Mouse (Mus musculus) heart, adult 2 months (tissue): ENCODE data around the gene Foxa1. TPM values are rescaled to one million over a fixed set of nuclear protein-coding genes. Genes with fewer than 3 reads are reported as not detected.

Experiments
- DNase-seq, 2 experiments: peaks; one replicate each; pipeline ENCODE4 v3.0.0; 2021
- H3K27ac ChIP-seq: fragments of 200-600 bp; 2 replicates; pipeline ENCODE4 v1.8.1; 2022
- H3K27me3 ChIP-seq: fragments of 200-500 bp; 2 replicates; pipeline ENCODE4 v1.6.1; 2012; ENCODE audit warnings: mild to moderate bottlenecking, low read length, inconsistent platforms, mixed read lengths; ENCODE audit not compliant: control insufficient read depth, insufficient read depth
- H3K36me3 ChIP-seq: fragments of 200-500 bp; 2 replicates; pipeline ENCODE4 v1.6.1; 2012; ENCODE audit warnings: low read length, inconsistent platforms; ENCODE audit not compliant: control insufficient read depth, insufficient read depth
- H3K4me1 ChIP-seq: fragments of 200-500 bp; 2 replicates; pipeline ENCODE4 v1.6.1; 2011; ENCODE audit warnings: low read length; ENCODE audit not compliant: control insufficient read depth, insufficient read depth
- H3K4me3 ChIP-seq: fragments of 200-600 bp; 2 replicates; pipeline ENCODE4 v1.8.1; 2022
- H3K79me2 ChIP-seq: fragments of 200-500 bp; replicated peaks from 2 replicates; pipeline ENCODE4 v1.6.1; 2012; ENCODE audit warnings: mild to moderate bottlenecking, inconsistent platforms, low read length, moderate library complexity, mixed read lengths; ENCODE audit not compliant: control insufficient read depth, insufficient read depth
- H3K9ac ChIP-seq: fragments of 200-500 bp; 2 replicates; pipeline ENCODE4 v1.6.1; 2012; ENCODE audit warnings: low read depth, mild to moderate bottlenecking, control low read depth, inconsistent platforms, low read length, mixed read lengths
- CTCF ChIP-seq: fragments of 200-600 bp; IDR thresholded peaks from 2 replicates; pipeline ENCODE4 v1.8.1; 2022; ENCODE audit warnings: antibody characterized with exemption, mild to moderate bottlenecking, moderate library complexity
- EP300 ChIP-seq: fragments of 200-500 bp; IDR thresholded peaks from 2 replicates; pipeline ENCODE4 v1.6.1; 2011; ENCODE audit warnings: low read depth, low read length, control low read depth; ENCODE audit not compliant: insufficient read depth
- POLR2A ChIP-seq: fragments of 200-500 bp; IDR thresholded peaks from 2 replicates; pipeline ENCODE4 v1.6.1; 2011; ENCODE audit warnings: mild to moderate bottlenecking, low read depth, low read length, control low read depth; ENCODE audit not compliant: insufficient read depth
- WGBS: fragments of 180-500 bp; shearing (Covaris S2); methylation state at CpG from one replicate; pipeline ENCODE4 v1.1.7; 2018; 5-methylcytosine and 5-hydroxymethylcytosine counted together
- intact Hi-C: fragments of 180-260 bp; cut with DNase I; formaldehyde crosslinking; loops from one replicate; pipeline ENCODE4 v1.15.1; 2025
- polyA plus RNA-seq: library from polyadenylated mRNA; depleted of rRNA; stranded (reverse); fragments of >200 nt; gene quantifications from 2 replicates; pipeline ENCODE4 v1.2.3, GENCODE M21; 2012
- total RNA-seq, 2 experiments: library from RNA; stranded (reverse); gene quantifications; 2 replicates each; pipeline ENCODE4 v1.2.3; 2021

Foxa1 gene
- total and polyA plus RNA-seq, 3 experiments = 1.00 TPM; not detected in 2

GRCm38 (mm10) chr12:57541931-57542745 is 4.6 kb downstream of the Foxa1 start:
- H3K4me3 ChIP-seq = no peak overlapping the region
- intact Hi-C loops = loop anchor here (5.0 kb wide), 1 partner anchor 855 kb away; no protein-coding TSS in a partner anchor
- no peak for DNase-seq
- H3K27ac ChIP-seq = no peak overlapping the region
- peaks cover 41% of the 10 kb centered on the region for H3K27me3 ChIP-seq
- TF ChIP-seq CTCF = peak; percentile 16; the same call in 1 of the 2 replicates
- TF ChIP-seq EP300 = no peak
- TF ChIP-seq POLR2A = no peak
- WGBS = 3% methylated on average over 46 of the region's 46 CpGs
- no peak overlapping the region for H3K9ac ChIP-seq
- H3K36me3 ChIP-seq = no peaks in the 10 kb centered on the region
- H3K79me2 ChIP-seq = no peaks in the 10 kb centered on the region
- H3K4me1 ChIP-seq = no peaks in the 10 kb centered on the region

GRCm38 (mm10) chr12:57541118-57541517 is 5.6 kb downstream of the Foxa1 start:
- Histone ChIP-seq H3K4me1 (no peaks in the 10 kb centered on the region), H3K27me3 (peaks cover 38% of the 10 kb centered on the region), H3K36me3 (no peaks in the 10 kb centered on the region), H3K4me3 (no peak overlapping the region), H3K27ac (no peak overlapping the region), H3K9ac (no peak overlapping the region), H3K79me2 (no peaks in the 10 kb centered on the region)
- intact Hi-C loops = loop anchor here (5.0 kb wide), 1 partner anchor 854 kb away; no protein-coding TSS in a partner anchor
- TF ChIP-seq POLR2A (no peak), CTCF (no peak), EP300 (no peak)
- 15% methylated on average over 6 of the region's 6 CpGs for WGBS
- DNase-seq = no peak

GRCm38 (mm10) chr12:57539551-57539985 is 7.1 kb downstream of the Foxa1 start:
- Histone ChIP-seq H3K27me3 (peaks cover 45% of the 10 kb centered on the region), H3K4me3 (peak overlapping the region; percentile 24; the same call in 1 of the 2 replicates), H3K9ac (no peak overlapping the region), H3K36me3 (no peaks in the 10 kb centered on the region), H3K79me2 (no peaks in the 10 kb centered on the region), H3K4me1 (no peaks in the 10 kb centered on the region), H3K27ac (no peak overlapping the region)
- intact Hi-C loops = no loop called here
- peak; percentile 37 to 38 for DNase-seq
- WGBS = 9% methylated on average over 10 of the region's 10 CpGs
- TF ChIP-seq EP300 (no peak), POLR2A (no peak), CTCF (no peak)

- TF ChIP-seq POLR2A (no peak), CTCF (no peak), EP300 (no peak)
- H3K27me3 ChIP-seq = peaks cover 48% of the 10 kb centered on the region
- H3K9ac ChIP-seq = no peak overlapping the region
- H3K4me3 ChIP-seq = peak overlapping the region; percentile 24; the same call in 1 of the 2 replicates
- intact Hi-C loops = no loop called here
- DNase-seq = peak; percentile 27 to 57
- no peaks in the 10 kb centered on the region for H3K79me2 ChIP-seq
- WGBS = 2% methylated on average over 63 of the region's 63 CpGs
- no peak overlapping the region for H3K27ac ChIP-seq
- H3K4me1 ChIP-seq = no peaks in the 10 kb centered on the region
- no peaks in the 10 kb centered on the region for H3K36me3 ChIP-seq
These were observed 7.8 kb downstream of the Foxa1 start for GRCm38 (mm10) chr12:57538588-57539550.

DNA sequence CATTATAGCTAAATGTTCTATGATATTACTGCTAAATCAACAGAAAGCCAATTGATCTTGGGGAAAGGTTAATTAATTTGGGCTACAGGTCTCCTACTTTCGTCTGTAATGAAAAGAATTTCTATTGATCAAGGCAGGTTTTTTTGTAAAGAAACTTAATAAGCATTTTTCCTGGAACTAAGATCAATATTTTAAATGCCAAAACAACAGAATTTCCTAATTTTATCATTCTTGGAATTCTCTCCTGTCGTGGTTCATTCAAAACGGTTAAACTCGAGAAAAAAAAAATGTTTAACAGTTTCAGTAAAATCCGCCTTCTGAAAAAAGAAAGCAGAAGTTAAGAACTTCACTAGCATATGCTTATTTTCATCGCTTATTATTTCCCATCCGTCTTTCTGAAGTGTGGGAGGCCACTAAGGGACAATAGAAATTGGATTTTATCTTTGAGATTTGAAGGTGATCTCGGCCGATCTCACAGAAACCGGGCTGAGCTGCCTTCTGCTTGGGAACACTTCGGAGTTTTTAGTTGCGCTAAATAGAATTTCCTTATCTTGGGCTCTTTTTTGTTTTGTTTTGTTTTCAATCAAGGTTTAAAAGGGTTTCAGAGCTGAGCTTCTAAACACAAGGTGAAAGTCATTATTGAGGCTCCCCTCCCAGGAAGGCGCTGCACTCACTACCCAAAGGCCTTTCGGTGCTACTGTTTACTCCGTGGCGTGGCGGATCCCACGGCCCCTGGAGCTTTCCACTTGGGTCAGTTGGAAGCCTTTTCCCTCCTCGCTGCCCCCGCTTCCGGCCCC is 8.7 kb downstream of the Foxa1 start:
- Histone ChIP-seq H3K9ac (no peak overlapping the region), H3K4me1 (no peaks in the 10 kb centered on the region)

More for the DNA sequence above, 8.7 kb downstream of the Foxa1 start:
- intact Hi-C loops = no loop called here
- H3K27ac ChIP-seq = no peak overlapping the region
- H3K79me2 ChIP-seq = no peaks in the 10 kb centered on the region
- no peak for TF ChIP-seq EP300
- TF ChIP-seq CTCF = no peak
- TF ChIP-seq POLR2A = no peak
- no peak for DNase-seq
- peaks cover 42% of the 10 kb centered on the region for H3K27me3 ChIP-seq
- H3K36me3 ChIP-seq = no peaks in the 10 kb centered on the region
- 6% methylated on average over 21 of the region's 21 CpGs for WGBS
- H3K4me3 ChIP-seq = no peak overlapping the region
